Comparison of ENCODE assay signal across 13 mouse cellular contexts in the genomic region with DNA sequence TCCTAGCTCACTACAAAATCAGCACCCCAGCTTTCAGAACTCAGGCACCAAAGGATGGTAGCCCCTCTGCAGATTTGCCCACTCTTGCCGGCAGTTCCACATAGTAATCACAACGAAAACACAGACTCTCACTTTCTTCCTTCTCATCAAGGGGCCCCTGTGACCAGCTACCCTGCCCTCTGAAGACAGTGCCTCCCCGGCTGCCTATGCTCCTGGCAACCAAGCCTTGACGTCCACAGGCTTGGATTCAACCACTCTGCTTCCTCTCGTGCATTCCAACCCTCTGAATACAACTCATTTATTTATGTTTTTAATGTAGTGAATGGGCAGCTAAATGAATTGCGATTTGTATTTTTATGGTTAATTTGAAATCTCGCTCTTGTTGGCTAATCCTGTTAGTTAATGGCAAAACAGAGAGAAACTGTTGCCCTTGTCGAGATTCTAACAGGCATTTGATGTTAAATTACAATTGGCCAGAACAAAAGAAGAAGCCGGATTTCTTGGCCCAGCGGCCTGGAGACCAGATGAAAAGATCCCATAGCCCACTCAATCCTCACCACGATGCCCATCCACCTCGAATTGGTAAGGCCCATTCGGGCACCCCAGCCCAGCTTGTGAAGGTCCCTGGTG. TPM values are rescaled to one million over a fixed set of nuclear protein-coding genes. Genes with fewer than 3 reads are reported as not detected.
A peak's percentile ranks its signal among the peaks of the same experiment; 100 is the strongest.
DNase-seq lines count a peak whose midpoint lies in the region; ATAC-seq and TF ChIP-seq lines count a peak whose summit lies in the region.
"Had no signal": no experiment of that assay in that cellular context is flagged by ENCODE, and none has a peak within 500 bp of the region (broad histone marks: within the 10 kb centered on the region; RNA-seq: fewer than 3 reads in every experiment).

No protein-coding gene starts in this region.

- no peak overlapping the region for H3K27ac ChIP-seq in heart, embryonic 15.5 days
- H3K27ac ChIP-seq in embryonic facial prominence, embryonic 11.5 days (replicated peaks; ENCODE audit: low read depth, low read length): no peak overlapping the region
- no peak overlapping the region for H3K27ac ChIP-seq in hindbrain, postnatal 0 days
- peak overlapping the region; percentile 70 for H3K27ac ChIP-seq in midbrain, embryonic 16.5 days (ENCODE audit: low read length)
- H3K27ac ChIP-seq: layer of hippocampus, adult 2 months had no signal

- no peaks in the 10 kb centered on the region for H3K36me3 ChIP-seq in heart, embryonic 15.5 days
- no peaks in the 10 kb centered on the region for H3K36me3 ChIP-seq in embryonic facial prominence, embryonic 11.5 days (replicated peaks; ENCODE audit: control insufficient read depth, insufficient read depth, low read depth, low read length)
- no peaks in the 10 kb centered on the region for H3K36me3 ChIP-seq in hindbrain, postnatal 0 days (ENCODE audit: insufficient read depth, low read length)
- no peaks in the 10 kb centered on the region for H3K36me3 ChIP-seq in midbrain, embryonic 16.5 days (ENCODE audit: control insufficient read depth, insufficient read depth, low read length)

- no peak overlapping the region for H3K9ac ChIP-seq in heart, embryonic 15.5 days
- H3K9ac ChIP-seq in embryonic facial prominence, embryonic 11.5 days (replicated peaks; ENCODE audit: low read length): no peak overlapping the region
- H3K9ac ChIP-seq in hindbrain, postnatal 0 days (replicated peaks; ENCODE audit: low read length): peak overlapping the region; percentile 31; the same call in 1 of the 2 replicates
- peak overlapping the region; percentile 40; the same call in 1 of the 2 replicates for H3K9ac ChIP-seq in midbrain, embryonic 16.5 days (ENCODE audit: low read depth, low read length)
- H3K9ac ChIP-seq: liver, postnatal 0 days had no signal

- H3K9me3 ChIP-seq in heart, embryonic 15.5 days (replicated peaks): no peaks in the 10 kb centered on the region
- no peaks in the 10 kb centered on the region for H3K9me3 ChIP-seq in embryonic facial prominence, embryonic 11.5 days (replicated peaks; ENCODE audit: control insufficient read depth, low read length)
- no peaks in the 10 kb centered on the region for H3K9me3 ChIP-seq in hindbrain, postnatal 0 days (ENCODE audit: low read length)
- no peaks in the 10 kb centered on the region for H3K9me3 ChIP-seq in midbrain, embryonic 16.5 days (replicated peaks; ENCODE audit: control insufficient read depth, low read length, poor library complexity, severe bottlenecking)

- no peak for ATAC-seq in heart, embryonic 15.5 days (replicated peaks; ENCODE audit: insufficient number of reproducible peaks, insufficient read depth, low FRiP score, low read depth)
- no peak for ATAC-seq in embryonic facial prominence, embryonic 11.5 days (replicated peaks; ENCODE audit: insufficient number of reproducible peaks, low FRiP score, low TSS enrichment, low read depth)
- ATAC-seq in hindbrain, postnatal 0 days: no peak
- ATAC-seq in midbrain, embryonic 16.5 days: no peak
- ATAC-seq: liver, postnatal 0 days had no signal

- peaks cover 7% of the 10 kb centered on the region for H3K4me1 ChIP-seq in heart, embryonic 15.5 days (replicated peaks)
- peaks cover 3% of the 10 kb centered on the region for H3K4me1 ChIP-seq in embryonic facial prominence, embryonic 11.5 days (ENCODE audit: control insufficient read depth, insufficient read depth, low read length)
- no peaks in the 10 kb centered on the region for H3K4me1 ChIP-seq in hindbrain, postnatal 0 days (ENCODE audit: insufficient read depth, low read length)
- 0 out of 2 replicates have a peak, but pooled peaks cover 2% of the 10 kb centered on the region for H3K4me1 ChIP-seq in midbrain, embryonic 16.5 days (ENCODE audit: control insufficient read depth, insufficient read depth, low read length)

- DNase-seq in heart, postnatal 36 days: no peak
- peak; percentile 4 for DNase-seq in embryonic facial prominence, embryonic 11.5 days (ENCODE audit: low spot score)
- no peak for DNase-seq in hindbrain, postnatal 0 days (ENCODE audit: low spot score)
- no peak for DNase-seq in adipocyte (ENCODE audit: low spot score)
- no peak for DNase-seq in frontal cortex, adult 2 months (ENCODE audit: extremely low spot score in 1 of 2, low spot score in 1 of 2)
- DNase-seq: liver, postnatal 0 days; thymus, postnatal 14 days had no signal

- intact Hi-C loops in heart, postnatal 36 days (cut with DNase I): no loop called here

- TF ChIP-seq CTCF in hindbrain, postnatal 0 days (IDR thresholded peaks at IDR 0.05; ENCODE audit: low read depth): no peak

- 12% methylated on average over 13 of the region's 13 CpGs for WGBS in heart, embryonic 15.5 days
- WGBS in embryonic facial prominence, embryonic 11.5 days: 2% methylated on average over 13 of the region's 13 CpGs
- 7% methylated on average over 13 of the region's 13 CpGs for WGBS in hindbrain, postnatal 0 days
- WGBS in midbrain, embryonic 16.5 days: 5% methylated on average over 13 of the region's 13 CpGs

- peaks cover 66% of the 10 kb centered on the region for H3K27me3 ChIP-seq in heart, embryonic 15.5 days
- peaks cover 50% of the 10 kb centered on the region for H3K27me3 ChIP-seq in embryonic facial prominence, embryonic 11.5 days (ENCODE audit: control insufficient read depth, insufficient read depth, low read length)
- peaks cover 38% of the 10 kb centered on the region for H3K27me3 ChIP-seq in hindbrain, postnatal 0 days (ENCODE audit: insufficient read depth, low read length)
- H3K27me3 ChIP-seq in midbrain, embryonic 16.5 days (ENCODE audit: control insufficient read depth, insufficient read depth, low read depth, low read length): peaks cover 35% of the 10 kb centered on the region

- H3K4me2 ChIP-seq in heart, embryonic 15.5 days: peak overlapping the region; percentile 62; the same call in 1 of the 2 replicates
- no peak overlapping the region for H3K4me2 ChIP-seq in embryonic facial prominence, embryonic 11.5 days (ENCODE audit: low read depth, low read length)
- H3K4me2 ChIP-seq in hindbrain, postnatal 0 days (ENCODE audit: low read depth, low read length): peak overlapping the region; percentile 62
- H3K4me2 ChIP-seq in midbrain, embryonic 16.5 days (ENCODE audit: low read length): peak overlapping the region; percentile 59; the same call in 1 of the 2 replicates

- no peak overlapping the region for H3K4me3 ChIP-seq in heart, embryonic 15.5 days
- H3K4me3 ChIP-seq in embryonic facial prominence, embryonic 11.5 days (ENCODE audit: low read depth, low read length): no peak overlapping the region
- H3K4me3 ChIP-seq in hindbrain, postnatal 0 days (ENCODE audit: low read length): no peak overlapping the region
- H3K4me3 ChIP-seq in midbrain, embryonic 16.5 days (ENCODE audit: low read depth, low read length): no peak overlapping the region; the same call in 1 of the 2 replicates

RNA-seq across cellular contexts. Expression of gene Insig1, which starts 46.2 kb away (rescaled TPM):
- 23.3 and 30.7 TPM in 2 replicates for polyA plus RNA-seq in heart, embryonic 15.5 days (2015; fragmentation: Nextera tagmentation; extraction: Ambion mirVana)
- 10 to 100 TPM; 18.8 to 21.2 TPM for total RNA-seq in heart, postnatal 36 days (2021)
- 89.2 and 95.2 TPM in 2 replicates for polyA plus RNA-seq in embryonic facial prominence, embryonic 11.5 days (2014; fragmentation: Nextera tagmentation; extraction: Ambion mirVana)
- 159 and 183 TPM in 2 replicates for total RNA-seq in hindbrain, postnatal 0 days (2014; rRNA removed)
- polyA plus RNA-seq in hindbrain, postnatal 0 days (2015; fragmentation: Nextera tagmentation; extraction: Ambion mirVana): 100.0 and 102 TPM in 2 replicates
- polyA plus RNA-seq in midbrain, embryonic 16.5 days (2015; fragmentation: Nextera tagmentation; extraction: Ambion mirVana): 83.3 and 94.0 TPM in 2 replicates
- polyA plus RNA-seq in frontal cortex, adult 2 months (2012; rRNA removed): 74.8 and 83.7 TPM in 2 replicates

RNA-seq across cellular contexts. Expression of gene En2, which starts 48.1 kb away (rescaled TPM):
- polyA plus RNA-seq in heart, embryonic 15.5 days (2015; fragmentation: Nextera tagmentation; extraction: Ambion mirVana): not detected in 2 replicates
- total RNA-seq in heart, postnatal 36 days (2021): not detected
- 0.22 TPM in 1 of 2 replicates, not detected in the other for polyA plus RNA-seq in embryonic facial prominence, embryonic 11.5 days (2014; fragmentation: Nextera tagmentation; extraction: Ambion mirVana)
- total RNA-seq in hindbrain, postnatal 0 days (2014; rRNA removed): 33.8 and 35.1 TPM in 2 replicates
- 0.98 and 1.1 TPM in 2 replicates for polyA plus RNA-seq in hindbrain, postnatal 0 days (2015; fragmentation: Nextera tagmentation; extraction: Ambion mirVana)
- polyA plus RNA-seq in midbrain, embryonic 16.5 days (2015; fragmentation: Nextera tagmentation; extraction: Ambion mirVana): 0.55 and 0.72 TPM in 2 replicates
- polyA plus RNA-seq in frontal cortex, adult 2 months (2012; rRNA removed): 0.29 and 0.30 TPM in 2 replicates
- total RNA-seq: common myeloid progenitor, adult 5-6 weeks had no signal
- polyA plus RNA-seq: heart, embryonic 16.5 days; liver, postnatal 0 days; stomach, embryonic 14.5 days had no signal

Comparison
In these comparisons a context has a peak if more than half of its experiments do, and no peak if none do; other contexts are left out.
1. H3K9ac ChIP-seq: peak in hindbrain, postnatal 0 days (single experiment) and midbrain, embryonic 16.5 days (single experiment); none in heart, embryonic 15.5 days (single experiment) and embryonic facial prominence, embryonic 11.5 days (single experiment).